Mouse (Mus musculus) hematopoietic stem cell, adult 5-6 weeks (primary cell): ENCODE results near the gene Icam5. TPM values are rescaled to one million over a fixed set of nuclear protein-coding genes. Genes with fewer than 3 reads are reported as not detected.
"Not testable (repeated sequence)": the region's sequence is repeated elsewhere in the genome, so short reads cannot be mapped to it uniquely, and the experiment has no call there.

Experiments used
- ATAC-seq, 2 experiments: fragments of 125-278 bp in 1 of 2; replicated peaks in 1 of 2; 2 replicates each; pipeline ENCODE4 v1.8.0; 2016 to 2017; ENCODE audit warnings: inconsistent platforms in 2 of 2, mild to moderate bottlenecking in 2 of 2, moderate number of reproducible peaks in 2 of 2, low read depth in 1 of 2, moderate TSS enrichment in 1 of 2; ENCODE audit not compliant: low FRiP score in 2 of 2, poor library complexity in 2 of 2, severe bottlenecking in 2 of 2, insufficient read depth in 1 of 2, low TSS enrichment in 1 of 2
- total RNA-seq: library from RNA; stranded (forward); fragments of 172-1452, 232-1000 nt; gene quantifications from 2 replicates; pipeline ENCODE4 v1.2.3, GENCODE M21; 2017

Icam5 gene
- total RNA-seq, 1 experiment from 2014 or later: not detected

DNA sequence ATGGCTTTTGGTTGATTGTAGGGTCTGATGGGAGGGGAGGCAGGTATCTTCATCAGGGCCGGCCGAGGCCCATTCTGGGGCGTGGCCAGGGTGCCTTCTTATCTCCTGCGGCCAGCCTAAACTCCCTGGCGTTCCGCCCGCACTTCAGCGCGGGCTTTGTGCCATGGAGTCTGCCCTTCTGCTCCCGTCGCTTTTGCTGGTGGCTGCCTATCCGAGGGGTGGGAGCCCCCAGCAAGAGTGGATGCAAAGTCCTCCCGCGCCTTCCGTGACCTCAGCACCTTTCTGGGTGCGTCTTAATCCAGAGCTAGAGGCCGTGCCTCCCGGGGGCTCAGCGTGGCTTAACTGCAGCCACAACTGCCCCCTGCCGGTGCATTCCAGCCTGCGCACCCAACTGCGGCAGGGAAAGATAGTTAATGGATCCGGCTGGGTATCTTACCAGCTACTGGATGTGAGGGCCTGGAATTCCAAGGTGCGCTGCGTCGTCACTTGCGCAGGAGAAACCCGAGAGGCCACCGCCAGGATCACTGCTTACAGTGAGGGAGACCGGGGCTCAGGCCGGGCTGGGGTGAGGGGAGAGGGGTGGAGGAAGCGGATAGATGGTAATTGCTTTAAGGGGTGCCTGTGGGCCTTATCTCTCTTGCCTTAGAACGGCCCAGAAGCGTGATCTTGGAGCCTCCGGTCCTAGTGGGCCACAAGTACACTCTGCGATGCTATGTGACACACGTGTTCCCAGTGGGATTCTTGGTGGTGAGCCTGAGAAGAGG lies 2.4 kb upstream of the Icam5 start, which contains the start of gene Icam4:
Icam4 (plus strand) TSS at position 83 of the 764 bp plus-strand sequence.
- peak; percentile 56 to 57 for ATAC-seq

- 0 out of 4 replicates have a peak, but pooled peaks of 1 of the 2 experiments have one; percentile 18 for ATAC-seq
Observed at GRCm38 (mm10) chr9:21030055-21030600, 1.7 kb upstream of the Icam5 start.

DNA sequence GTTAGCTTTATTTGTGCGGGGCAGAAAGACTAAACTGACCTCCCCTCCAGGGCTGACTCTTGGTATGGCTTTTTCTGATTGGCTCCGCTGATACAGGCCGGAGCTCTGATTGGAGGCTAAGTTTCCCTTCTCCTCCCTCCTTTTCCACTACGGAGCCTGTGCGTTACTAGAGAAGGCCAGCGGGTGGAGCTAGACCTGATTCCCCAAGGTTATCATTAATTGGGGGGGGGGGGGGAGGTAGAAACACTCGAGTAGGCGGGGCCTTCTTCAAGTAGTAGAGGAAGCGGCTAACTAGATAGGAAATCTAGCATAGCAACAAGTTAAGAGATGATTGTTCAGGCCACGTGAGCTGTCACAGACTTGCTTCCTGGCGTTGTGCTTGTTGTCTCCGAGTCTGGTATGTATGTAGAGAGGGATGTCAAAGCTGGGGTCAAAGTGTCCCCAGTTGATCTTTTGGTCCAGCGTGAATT lies 1.1 kb upstream of the Icam5 start:
- ATAC-seq: peak; percentile 68 to 72

GRCm38 (mm10) chr9:21031251-21031895 lies 500 bp upstream of the Icam5 start:
- ATAC-seq: peak; percentile 18 to 31; a peak in 3 of 4 replicates

- no peak for ATAC-seq
Observed at GRCm38 (mm10) chr9:21032491-21032890, 618 bp downstream of the Icam5 start.

- peak; percentile 30 to 40; a peak in 3 of 4 replicates for ATAC-seq
Observed at GRCm38 (mm10) chr9:21033136-21033535, 1.3 kb downstream of the Icam5 start.

DNA sequence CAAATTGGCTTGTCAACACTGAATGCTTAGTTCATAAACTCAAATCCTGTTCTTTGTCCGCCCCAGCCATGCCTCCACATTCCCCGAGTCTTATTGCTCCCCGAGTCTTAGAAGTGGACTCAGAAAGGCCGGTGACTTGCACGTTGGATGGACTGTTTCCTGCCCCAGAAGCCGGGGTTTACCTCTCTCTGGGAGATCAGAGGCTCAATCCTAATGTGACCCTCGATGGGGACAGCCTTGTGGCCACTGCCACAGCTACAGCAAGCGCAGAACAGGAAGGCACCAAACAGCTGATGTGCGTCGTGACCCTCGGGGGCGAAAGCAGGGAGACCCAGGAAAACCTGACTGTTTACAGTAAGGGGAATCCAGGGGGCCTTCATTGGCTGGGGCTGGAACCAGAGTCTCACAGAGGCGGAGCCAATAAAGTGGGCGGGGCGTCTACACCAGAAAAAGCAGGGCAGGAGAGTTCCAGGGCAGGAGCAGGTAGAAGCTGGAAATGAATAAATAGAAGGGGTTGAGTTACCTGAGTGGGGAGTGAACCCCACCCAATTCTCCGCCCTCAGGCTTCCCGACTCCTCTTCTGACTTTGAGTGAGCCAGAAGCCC lies 2.7 kb downstream of the Icam5 start:
- no peak for ATAC-seq

DNA sequence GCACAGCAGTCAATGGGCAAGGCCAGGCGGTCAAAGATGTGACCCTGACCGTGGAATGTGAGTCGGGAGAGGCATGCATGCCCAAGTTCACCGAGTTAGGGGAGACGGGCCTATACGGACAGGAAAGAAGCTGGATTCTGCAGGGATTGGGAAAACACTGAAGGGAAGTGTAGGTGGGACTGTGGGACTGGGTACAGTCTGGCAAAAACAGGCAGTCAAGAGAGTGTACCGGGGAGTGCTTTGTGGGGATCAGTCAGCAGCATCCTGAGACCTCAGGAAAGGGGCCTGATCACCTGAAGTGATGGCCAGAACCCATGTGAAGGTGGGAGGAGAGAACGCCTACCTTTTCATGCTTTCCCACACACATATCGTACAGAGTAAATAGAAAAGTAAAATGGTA lies 3.7 kb downstream of the Icam5 start:
- ATAC-seq: no peak

DNA sequence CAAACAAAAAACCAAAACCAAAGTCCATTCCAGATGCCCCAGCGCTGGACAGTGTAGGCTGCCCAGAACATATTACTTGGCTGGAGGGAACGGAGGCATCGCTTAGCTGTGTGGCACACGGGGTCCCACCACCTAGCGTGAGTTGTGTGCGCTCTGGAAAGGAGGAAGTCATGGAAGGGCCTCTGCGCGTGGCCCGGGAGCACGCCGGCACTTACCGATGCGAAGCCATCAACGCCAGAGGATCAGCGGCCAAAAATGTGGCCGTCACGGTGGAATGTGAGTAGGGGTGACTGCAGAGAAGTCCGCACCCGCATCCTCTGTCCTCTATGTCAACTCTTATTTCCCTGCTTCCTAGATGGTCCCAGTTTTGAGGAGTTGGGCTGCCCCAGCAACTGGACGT lies 4.3 kb downstream of the Icam5 start:
- ATAC-seq: no peak

- ATAC-seq: no peak
Observed at GRCm38 (mm10) chr9:21036666-21037065, 4.8 kb downstream of the Icam5 start.

DNA sequence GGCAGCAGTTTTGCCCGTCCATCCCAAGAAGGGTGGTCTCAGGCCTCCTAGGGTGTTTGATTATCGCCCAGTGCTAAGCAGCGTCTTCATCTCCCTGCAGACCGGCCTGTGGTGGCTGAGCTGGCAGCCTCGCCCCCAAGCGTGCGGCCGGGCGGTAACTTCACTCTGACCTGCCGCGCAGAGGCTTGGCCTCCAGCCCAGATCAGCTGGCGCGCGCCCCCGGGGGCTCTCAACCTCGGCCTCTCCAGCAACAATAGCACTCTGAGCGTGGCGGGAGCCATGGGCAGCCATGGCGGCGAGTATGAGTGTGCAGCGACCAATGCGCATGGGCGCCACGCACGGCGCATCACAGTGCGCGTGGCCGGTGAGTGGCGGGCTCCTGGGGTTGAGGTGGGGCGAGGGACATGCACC lies 5.6 kb downstream of the Icam5 start:
- ATAC-seq: no peak

GRCm38 (mm10) chr9:21039779-21040178 lies 7.9 kb downstream of the Icam5 start:
- no peak for ATAC-seq

- ATAC-seq: no peak
Observed at GRCm38 (mm10) chr9:21041308-21041707, 9.4 kb downstream of the Icam5 start.

DNA sequence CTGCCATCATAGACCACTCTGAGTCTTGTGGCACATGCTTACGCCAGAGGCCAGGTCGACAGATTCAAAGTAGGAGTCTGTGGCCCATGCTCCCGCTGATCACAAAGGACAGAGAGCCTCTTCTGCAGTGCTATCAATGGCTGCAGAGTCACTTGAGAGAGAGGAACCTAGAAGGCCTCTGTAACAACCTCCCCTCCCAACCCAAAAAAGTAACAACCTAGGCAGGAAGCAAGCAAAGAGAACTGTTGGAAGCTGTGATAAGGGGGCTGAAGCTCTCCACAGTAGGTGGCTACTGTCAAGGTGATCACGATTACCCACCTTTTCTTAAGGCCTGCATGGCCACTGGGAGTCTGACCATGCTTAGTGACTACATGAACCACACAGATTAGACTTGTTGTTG lies 11.7 kb downstream of the Icam5 start:
- ATAC-seq: no peak

GRCm38 (mm10) chr9:21044785-21045184 lies 12.9 kb downstream of the Icam5 start:
- not testable (repeated sequence) for ATAC-seq

DNA sequence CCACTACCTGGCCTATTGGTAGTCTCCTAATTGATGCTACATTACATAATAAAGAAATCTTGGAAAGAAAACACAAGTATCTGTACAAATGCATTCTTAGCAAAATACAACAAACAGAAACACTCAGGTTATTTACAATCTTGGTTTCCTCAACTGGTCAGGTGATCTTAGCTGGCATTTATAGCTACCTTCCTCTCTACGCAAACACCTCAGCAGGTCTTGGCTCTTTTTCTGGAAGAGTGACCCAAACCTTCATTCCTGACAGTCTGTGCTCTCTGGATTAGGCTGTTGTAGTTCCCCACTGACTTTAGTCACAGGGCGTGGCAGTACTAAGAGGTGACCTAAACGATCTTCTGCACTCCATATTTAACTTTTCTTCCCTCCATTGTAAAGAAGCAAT lies 13.4 kb downstream of the Icam5 start:
- ATAC-seq: no peak

GRCm38 (mm10) chr9:21051578-21051977 lies 19.7 kb downstream of the Icam5 start:
- peak; percentile 29 to 42; a peak in 2 of 4 replicates for ATAC-seq

GRCm38 (mm10) chr9:21062928-21063327 lies 31.1 kb downstream of the Icam5 start:
- no peak for ATAC-seq
